Mouse (Mus musculus): ENCODE data around the gene Osbpl8. TPM values are rescaled to one million over a fixed set of nuclear protein-coding genes. Genes with fewer than 3 reads are reported as not detected.
"Not testable (repeated sequence)": the region's sequence is repeated elsewhere in the genome, so short reads cannot be mapped to it uniquely, and the experiment has no call there.

Osbpl8 gene
- polyA plus RNA-seq, 1 experiment from 2014 or later, result 16.1 TPM

- Histone ChIP-seq H3K4me3 (no peak overlapping the region), H3K9ac (no peak overlapping the region), H3K4me2 (no peak overlapping the region), H3K27me3 (no peaks in the 10 kb centered on the region), H3K27ac (replicated peaks) (no peak overlapping the region), H3K9me3 (no peaks in the 10 kb centered on the region), H3K4me1 (replicated peaks) (no peaks in the 10 kb centered on the region), H3K36me3 (no peaks in the 10 kb centered on the region)
- 57% methylated on average over 3 of the region's 3 CpGs for WGBS
- no peak for ATAC-seq (ENCODE audit: low FRiP score, low read depth)
These were observed 33.7 kb upstream of the Osbpl8 start for GRCm38 (mm10) chr10:111130872-111131271.

DNA sequence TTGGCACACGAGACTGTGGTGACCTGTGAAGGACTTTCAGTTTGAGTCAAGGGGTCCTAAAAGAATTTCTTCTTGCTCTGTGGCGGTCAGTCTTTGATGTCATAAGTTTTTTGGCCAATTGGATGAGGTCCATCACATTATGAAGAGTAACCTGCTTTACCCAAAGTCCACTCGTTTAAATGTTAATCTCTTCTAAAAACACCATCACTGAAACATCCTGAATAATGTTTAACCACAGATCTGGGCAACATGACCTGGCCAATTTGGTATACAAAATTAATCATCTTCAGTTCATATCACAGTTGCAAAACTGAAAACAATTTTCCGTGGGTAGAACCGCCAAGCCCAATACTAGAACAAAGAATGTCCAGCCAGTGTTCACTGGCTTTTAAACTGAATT lies 31.3 kb upstream of the Osbpl8 start:
- 94% methylated on average over 5 of the region's 5 CpGs for WGBS
- ATAC-seq (ENCODE audit: low FRiP score, low read depth), result no peak
- H3K4me2 ChIP-seq, result no peak overlapping the region

GRCm38 (mm10) chr10:111133936-111134335 lies 30.6 kb upstream of the Osbpl8 start:
- Histone ChIP-seq H3K4me3 (no peak overlapping the region), H3K4me1 (replicated peaks) (no peaks in the 10 kb centered on the region), H3K9ac (no peak overlapping the region), H3K4me2 (no peak overlapping the region), H3K36me3 (no peaks in the 10 kb centered on the region), H3K27me3 (no peaks in the 10 kb centered on the region), H3K9me3 (no peaks in the 10 kb centered on the region), H3K27ac (replicated peaks) (no peak overlapping the region)
- ATAC-seq (ENCODE audit: low FRiP score, low read depth), result no peak
- 79% methylated on average over 8 of the region's 8 CpGs for WGBS

More for the DNA sequence above, 31.3 kb upstream of the Osbpl8 start:
- H3K27me3 ChIP-seq, result no peaks in the 10 kb centered on the region
- no peaks in the 10 kb centered on the region for H3K9me3 ChIP-seq
- H3K27ac ChIP-seq (replicated peaks), result no peak overlapping the region
- H3K36me3 ChIP-seq, result no peaks in the 10 kb centered on the region
- no peaks in the 10 kb centered on the region for H3K4me1 ChIP-seq (replicated peaks)
- H3K4me3 ChIP-seq, result no peak overlapping the region
- no peak overlapping the region for H3K9ac ChIP-seq

GRCm38 (mm10) chr10:111134412-111134957 lies 30.1 kb upstream of the Osbpl8 start:
- Histone ChIP-seq H3K4me2 (no peak overlapping the region), H3K27ac (replicated peaks) (no peak overlapping the region), H3K9me3 (no peaks in the 10 kb centered on the region), H3K4me1 (replicated peaks) (no peaks in the 10 kb centered on the region), H3K27me3 (no peaks in the 10 kb centered on the region), H3K4me3 (no peak overlapping the region), H3K36me3 (no peaks in the 10 kb centered on the region), H3K9ac (no peak overlapping the region)
- ATAC-seq (ENCODE audit: low FRiP score, low read depth), result no peak
- WGBS, result 93% methylated on average over 9 of the region's 9 CpGs

- 83% methylated on average over 5 of the region's 5 CpGs for WGBS
- H3K4me1 ChIP-seq (replicated peaks); H3K9me3 ChIP-seq; H3K4me3 ChIP-seq; H3K9ac ChIP-seq; ATAC-seq (ENCODE audit: low FRiP score, low read depth); H3K27ac ChIP-seq (replicated peaks); H3K4me2 ChIP-seq; H3K27me3 ChIP-seq; H3K36me3 ChIP-seq: not testable (repeated sequence)
These were observed 28.2 kb upstream of the Osbpl8 start for GRCm38 (mm10) chr10:111136306-111136705.

GRCm38 (mm10) chr10:111137905-111138304 lies 26.6 kb upstream of the Osbpl8 start:
- no peak for ATAC-seq (ENCODE audit: low FRiP score, low read depth)
- WGBS, result 89% methylated on average over 4 of the region's 4 CpGs

GRCm38 (mm10) chr10:111139170-111139569 lies 25.4 kb upstream of the Osbpl8 start:
- no peaks in the 10 kb centered on the region for H3K4me1 ChIP-seq (replicated peaks)
- no peak for ATAC-seq (ENCODE audit: low FRiP score, low read depth)
- no peaks in the 10 kb centered on the region for H3K27me3 ChIP-seq
- WGBS, result 69% methylated on average over 1 of the region's 1 CpGs
- H3K9me3 ChIP-seq, result no peaks in the 10 kb centered on the region
- H3K36me3 ChIP-seq, result no peaks in the 10 kb centered on the region
- H3K4me2 ChIP-seq, result no peak overlapping the region
- no peak overlapping the region for H3K4me3 ChIP-seq
- H3K9ac ChIP-seq, result no peak overlapping the region
- no peak overlapping the region for H3K27ac ChIP-seq (replicated peaks)

More at GRCm38 (mm10) chr10:111137905-111138304, 26.6 kb upstream of the Osbpl8 start:
- Histone ChIP-seq H3K9ac (no peak overlapping the region), H3K4me2 (no peak overlapping the region), H3K27me3 (no peaks in the 10 kb centered on the region), H3K4me1 (replicated peaks) (no peaks in the 10 kb centered on the region), H3K36me3 (no peaks in the 10 kb centered on the region), H3K4me3 (no peak overlapping the region), H3K27ac (replicated peaks) (no peak overlapping the region), H3K9me3 (no peaks in the 10 kb centered on the region)

GRCm38 (mm10) chr10:111139881-111140280 lies 24.7 kb upstream of the Osbpl8 start:
- Histone ChIP-seq H3K9ac (no peak overlapping the region), H3K9me3 (no peaks in the 10 kb centered on the region), H3K27me3 (no peaks in the 10 kb centered on the region), H3K4me1 (replicated peaks) (no peaks in the 10 kb centered on the region), H3K36me3 (no peaks in the 10 kb centered on the region), H3K4me3 (no peak overlapping the region), H3K4me2 (no peak overlapping the region), H3K27ac (replicated peaks) (no peak overlapping the region)
- 75% methylated on average over 5 of the region's 5 CpGs for WGBS
- ATAC-seq (ENCODE audit: low FRiP score, low read depth), result no peak

DNA sequence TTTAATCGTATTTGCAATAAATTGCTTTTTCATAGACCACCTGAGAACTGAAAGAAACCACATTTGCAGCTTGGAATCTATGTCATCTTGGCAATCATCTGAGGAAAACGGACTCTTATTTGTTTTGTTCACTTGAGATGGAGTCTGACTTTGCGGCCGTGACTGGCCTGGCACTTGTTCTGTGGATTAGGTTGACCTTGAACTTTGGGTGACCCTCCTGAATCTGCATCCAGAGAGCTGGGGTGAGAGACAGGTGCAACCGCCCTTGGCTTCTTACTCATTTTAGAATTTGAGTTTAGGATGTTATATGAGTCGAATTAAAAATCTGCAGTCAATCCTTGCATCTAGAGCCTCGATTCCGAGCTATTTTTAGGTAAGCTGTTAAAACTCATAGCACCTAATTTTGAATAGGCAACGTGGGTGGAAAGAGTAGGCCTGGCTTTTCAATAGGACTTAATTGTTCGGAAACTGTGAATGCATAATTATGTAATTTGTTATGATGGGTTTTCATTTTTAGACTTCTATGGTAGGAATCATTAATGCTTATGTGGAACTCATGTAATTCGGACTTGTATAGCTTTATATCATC lies 20.1 kb upstream of the Osbpl8 start:
- Histone ChIP-seq H3K4me1 (replicated peaks) (no peaks in the 10 kb centered on the region), H3K36me3 (no peaks in the 10 kb centered on the region), H3K9ac (no peak overlapping the region), H3K9me3 (no peaks in the 10 kb centered on the region), H3K4me2 (no peak overlapping the region), H3K27ac (replicated peaks) (no peak overlapping the region), H3K4me3 (no peak overlapping the region), H3K27me3 (no peaks in the 10 kb centered on the region)
- ATAC-seq (ENCODE audit: low FRiP score, low read depth), result no peak
- 83% methylated on average over 11 of the region's 11 CpGs for WGBS

GRCm38 (mm10) chr10:111149761-111150160 lies 14.8 kb upstream of the Osbpl8 start:
- Histone ChIP-seq H3K36me3 (no peaks in the 10 kb centered on the region), H3K9me3 (no peaks in the 10 kb centered on the region), H3K27me3 (no peaks in the 10 kb centered on the region), H3K9ac (no peak overlapping the region), H3K27ac (replicated peaks) (no peak overlapping the region), H3K4me3 (no peak overlapping the region), H3K4me2 (no peak overlapping the region), H3K4me1 (replicated peaks) (no peaks in the 10 kb centered on the region)
- no peak for ATAC-seq (ENCODE audit: low FRiP score, low read depth)
- WGBS, result 76% methylated on average over 5 of the region's 5 CpGs

- H3K36me3 ChIP-seq, result no peaks in the 10 kb centered on the region
- H3K4me2 ChIP-seq, result no peak overlapping the region
- no peaks in the 10 kb centered on the region for H3K4me1 ChIP-seq (replicated peaks)
- ATAC-seq (ENCODE audit: low FRiP score, low read depth), result no peak
- H3K27me3 ChIP-seq, result no peaks in the 10 kb centered on the region
- no peak overlapping the region for H3K27ac ChIP-seq (replicated peaks)
- H3K4me3 ChIP-seq, result no peak overlapping the region
- no peak overlapping the region for H3K9ac ChIP-seq
- 95% methylated on average over 3 of the region's 3 CpGs for WGBS
- no peaks in the 10 kb centered on the region for H3K9me3 ChIP-seq
These were observed 9.5 kb upstream of the Osbpl8 start for GRCm38 (mm10) chr10:111155065-111155464.

- Histone ChIP-seq H3K4me2 (no peak overlapping the region), H3K4me3 (no peak overlapping the region), H3K9me3 (no peaks in the 10 kb centered on the region), H3K9ac (no peak overlapping the region), H3K27ac (replicated peaks) (no peak overlapping the region), H3K4me1 (replicated peaks) (no peaks in the 10 kb centered on the region), H3K36me3 (no peaks in the 10 kb centered on the region), H3K27me3 (no peaks in the 10 kb centered on the region)
- no peak for ATAC-seq (ENCODE audit: low FRiP score, low read depth)
- WGBS, result 84% methylated on average over 7 of the region's 7 CpGs
These were observed 9.0 kb upstream of the Osbpl8 start for GRCm38 (mm10) chr10:111155571-111155970.
